Mouse (Mus musculus) erythroblast, embryonic 14.5 days (primary cell): Measurements from ENCODE around the gene Sptbn1.

Source experiments
- GATA1 ChIP-seq: IDR thresholded peaks from 2 replicates; pipeline ENCODE4 v1.6.1; 2012; ENCODE audit warnings: low read length, inconsistent platforms, mixed read lengths
- TAL1 ChIP-seq: IDR thresholded peaks from 3 replicates; pipeline ENCODE4 v1.6.1; 2012; ENCODE audit warnings: low read length, inconsistent platforms, mixed read lengths

DNA sequence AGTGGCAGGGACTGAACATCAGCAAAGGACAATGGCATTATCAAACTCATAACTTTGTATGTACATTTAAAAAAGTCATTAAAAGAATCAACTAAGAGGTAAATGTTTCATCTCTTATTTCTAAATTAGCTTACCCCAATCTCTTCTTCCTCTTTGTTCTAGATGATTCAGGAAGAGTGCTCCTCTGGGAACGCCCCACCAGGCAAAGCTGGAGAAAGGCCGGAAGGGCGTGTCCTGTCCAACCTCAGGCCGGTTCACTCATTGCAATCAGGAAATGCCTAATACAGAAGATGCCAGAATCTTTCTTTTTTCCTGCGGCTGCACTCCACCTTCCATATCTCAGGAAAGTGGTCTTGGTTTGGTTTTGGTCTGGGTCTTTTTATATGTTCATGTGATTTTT, 11.3 kb upstream of the Sptbn1 start:
- TF ChIP-seq GATA1 (no peak), TAL1 (no peak)
